Mouse (Mus musculus): ENCODE measurements around the gene Sirt2.

The Sirt2 gene

GRCm38 (mm10) chr7:28766173-28766879 lies at the start of gene Sirt2:
Sirt2 (plus strand) TSS chr7:28766735.
- in situ Hi-C loops (cut with MboI; ENCODE audit: unreplicated experiment in 2 of 2), result loop anchor here in 1 of 2 experiments (25.0 kb wide), 1 partner anchor 546 kb away; the partner anchor contains the start of gene Dpf1

- in situ Hi-C loops (cut with MboI; ENCODE audit: unreplicated experiment in 2 of 2), result loop anchor here in 1 of 2 experiments (10.0 kb wide), 1 partner anchor 103 kb away; no protein-coding TSS in a partner anchor
These were observed 48.8 kb upstream of the Sirt2 start for GRCm38 (mm10) chr7:28717726-28718125.

- in situ Hi-C loops (cut with MboI; ENCODE audit: unreplicated experiment in 2 of 2), result loop anchor here in 1 of 2 experiments (10.0 kb wide), 1 partner anchor 104 kb away; no protein-coding TSS in a partner anchor
These were observed 47.4 kb upstream of the Sirt2 start for GRCm38 (mm10) chr7:28719159-28719558.

- in situ Hi-C loops (cut with MboI; ENCODE audit: unreplicated experiment in 2 of 2), result loop anchor here (10.0 kb wide), 2 partner anchors 105 to 275 kb away; no protein-coding TSS in a partner anchor
These were observed 46.9 kb upstream of the Sirt2 start for GRCm38 (mm10) chr7:28719650-28720049.

- in situ Hi-C loops (cut with MboI; ENCODE audit: unreplicated experiment in 2 of 2), result loop anchor here in 1 of 2 experiments (10.0 kb wide), 2 partner anchors 106 to 276 kb away; no protein-coding TSS in a partner anchor
These were observed 45.6 kb upstream of the Sirt2 start for GRCm38 (mm10) chr7:28720753-28721537.

- in situ Hi-C loops (cut with MboI; ENCODE audit: unreplicated experiment in 2 of 2), result loop anchor here in 1 of 2 experiments (10.0 kb wide), 2 partner anchors 107 to 277 kb away; no protein-coding TSS in a partner anchor
These were observed 44.5 kb upstream of the Sirt2 start for GRCm38 (mm10) chr7:28722079-28722478.

GRCm38 (mm10) chr7:28724613-28725012 lies 41.9 kb upstream of the Sirt2 start:
- in situ Hi-C loops (cut with MboI; ENCODE audit: unreplicated experiment in 2 of 2), result loop anchor here (10.0 to 25.0 kb wide), 3 partner anchors 110 to 287 kb away; partner anchors contain the start of gene Gmfg (in 1 of the 2)

- in situ Hi-C loops (cut with MboI; ENCODE audit: unreplicated experiment in 2 of 2), result loop anchor here (10.0 to 25.0 kb wide), 3 partner anchors 112 to 289 kb away; partner anchors contain the start of gene Gmfg (in 1 of the 2)
These were observed 39.9 kb upstream of the Sirt2 start for GRCm38 (mm10) chr7:28726600-28726999.

- in situ Hi-C loops (cut with MboI; ENCODE audit: unreplicated experiment in 2 of 2), result loop anchor here (10.0 to 25.0 kb wide), 3 partner anchors 113 to 290 kb away; partner anchors contain the start of gene Gmfg (in 1 of the 2)
These were observed 38.7 kb upstream of the Sirt2 start for GRCm38 (mm10) chr7:28727649-28728340.

GRCm38 (mm10) chr7:28732341-28733142 lies 34.0 kb upstream of the Sirt2 start:
- in situ Hi-C loops (cut with MboI; ENCODE audit: unreplicated experiment in 2 of 2), result loop anchor here in 1 of 2 experiments (25.0 kb wide), 1 partner anchor 295 kb away; the partner anchor contains the start of gene Gmfg

- in situ Hi-C loops (cut with MboI; ENCODE audit: unreplicated experiment in 2 of 2), result loop anchor here in 1 of 2 experiments (25.0 kb wide), 1 partner anchor 296 kb away; the partner anchor contains the start of gene Gmfg
These were observed 33.3 kb upstream of the Sirt2 start for GRCm38 (mm10) chr7:28733211-28733610.

GRCm38 (mm10) chr7:28735701-28736100 lies 30.8 kb upstream of the Sirt2 start:
- in situ Hi-C loops (cut with MboI; ENCODE audit: unreplicated experiment in 2 of 2), result loop anchor here in 1 of 2 experiments (25.0 kb wide), 1 partner anchor 298 kb away; the partner anchor contains the start of gene Gmfg

GRCm38 (mm10) chr7:28739829-28740228 lies 26.7 kb upstream of the Sirt2 start:
- in situ Hi-C loops (cut with MboI; ENCODE audit: unreplicated experiment in 2 of 2), result loop anchor here in 1 of 2 experiments (25.0 kb wide), 1 partner anchor 303 kb away; the partner anchor contains the start of gene Gmfg

- in situ Hi-C loops (cut with MboI; ENCODE audit: unreplicated experiment in 2 of 2), result loop anchor here in 1 of 2 experiments (25.0 kb wide), 1 partner anchor 304 kb away; the partner anchor contains the start of gene Gmfg
These were observed 25.6 kb upstream of the Sirt2 start for GRCm38 (mm10) chr7:28740949-28741348.

- in situ Hi-C loops (cut with MboI; ENCODE audit: unreplicated experiment in 2 of 2), result loop anchor here in 1 of 2 experiments (25.0 kb wide), 1 partner anchor 304 kb away; the partner anchor contains the start of gene Gmfg
These were observed 25.2 kb upstream of the Sirt2 start for GRCm38 (mm10) chr7:28741368-28741708.

GRCm38 (mm10) chr7:28741709-28742438 lies 24.7 kb upstream of the Sirt2 start, which contains the start of the genes Mrps12 and Sars2:
Mrps12 (minus strand) TSS chr7:28741820.
Sars2 (plus strand) TSS chr7:28741992.
- in situ Hi-C loops (cut with MboI; ENCODE audit: unreplicated experiment in 2 of 2), result loop anchor here in 1 of 2 experiments (25.0 kb wide), 1 partner anchor 305 kb away; the partner anchor contains the start of gene Gmfg

- in situ Hi-C loops (cut with MboI; ENCODE audit: unreplicated experiment in 2 of 2), result loop anchor here in 1 of 2 experiments (25.0 kb wide), 2 partner anchors 313 to 562 kb away; partner anchors contain the start of genes Dpf1 and Gmfg
These were observed 16.6 kb upstream of the Sirt2 start for GRCm38 (mm10) chr7:28749935-28750334.

GRCm38 (mm10) chr7:28756079-28756478 lies 10.5 kb upstream of the Sirt2 start, which contains the start of gene Ccer2:
Ccer2 (plus strand) TSS chr7:28756174.
- in situ Hi-C loops (cut with MboI; ENCODE audit: unreplicated experiment in 2 of 2), result loop anchor here in 1 of 2 experiments (25.0 kb wide), 1 partner anchor 556 kb away; the partner anchor contains the start of gene Dpf1

Data from v-Abl transformed pro-B cells (cell line).